Mouse (Mus musculus) kidney, postnatal 10 days (tissue): ENCODE measurements at regions not wholly inside any gene's neighbourhood (a gene's known extent, or its start where the extent isn't known, plus 50 kb on each side); places are given as distances from the start of the nearest gene placed in this dataset.

Source experiments
- DNase-seq: peaks from one replicate; pipeline ENCODE4 v3.0.0; 2021; ENCODE audit warnings: mixed read lengths

GRCm38 (mm10) chr15:27413486-27413885, 53.0 kb upstream of the Ank start:
- DNase-seq, result no peak

- DNase-seq, result peak; percentile 10
Observed at GRCm38 (mm10) chr15:27414819-27415218, 51.7 kb upstream of the Ank start.
